Mouse (Mus musculus): ENCODE results near the gene Spen. TPM values are rescaled to one million over a fixed set of nuclear protein-coding genes. Genes with fewer than 3 reads are reported as not detected.

Spen gene
- polyA plus RNA-seq, 1 experiment, result 9.5 TPM

- H3K4me1 ChIP-seq (ENCODE audit: control insufficient read depth, insufficient read depth, insufficient read length, low read length), result no peaks in the 10 kb centered on the region
- H3K27ac ChIP-seq (replicated peaks; ENCODE audit: low read depth, low read length), result no peak overlapping the region
Measured at GRCm38 (mm10) chr4:141464722-141465121, 73.7 kb downstream of the Spen start.

GRCm38 (mm10) chr4:141463472-141463871 lies 74.9 kb downstream of the Spen start:
- Histone ChIP-seq H3K27ac (replicated peaks; ENCODE audit: low read depth, low read length) (no peak overlapping the region), H3K4me1 (ENCODE audit: control insufficient read depth, insufficient read depth, insufficient read length, low read length) (no peaks in the 10 kb centered on the region), H3K4me3 (ENCODE audit: insufficient read depth, low read depth, low read length) (no peak overlapping the region)

More at GRCm38 (mm10) chr4:141464722-141465121, 73.7 kb downstream of the Spen start:
- H3K4me3 ChIP-seq (ENCODE audit: insufficient read depth, low read depth, low read length), result no peak overlapping the region

GRCm38 (mm10) chr4:141461576-141461975 lies 76.8 kb downstream of the Spen start:
- no peak overlapping the region for H3K27ac ChIP-seq (replicated peaks; ENCODE audit: low read depth, low read length)
- no peak overlapping the region for H3K4me3 ChIP-seq (ENCODE audit: insufficient read depth, low read depth, low read length)

GRCm38 (mm10) chr4:141461088-141461487 lies 77.3 kb downstream of the Spen start:
- Histone ChIP-seq H3K4me3 (ENCODE audit: insufficient read depth, low read depth, low read length) (no peak overlapping the region), H3K27ac (replicated peaks; ENCODE audit: low read depth, low read length) (no peak overlapping the region), H3K4me1 (ENCODE audit: control insufficient read depth, insufficient read depth, insufficient read length, low read length) (no peaks in the 10 kb centered on the region)

More at GRCm38 (mm10) chr4:141461576-141461975, 76.8 kb downstream of the Spen start:
- H3K4me1 ChIP-seq (ENCODE audit: control insufficient read depth, insufficient read depth, insufficient read length, low read length), result no peaks in the 10 kb centered on the region

GRCm38 (mm10) chr4:141460481-141460880 lies 77.9 kb downstream of the Spen start:
- Histone ChIP-seq H3K4me3 (ENCODE audit: insufficient read depth, low read depth, low read length) (no peak overlapping the region), H3K4me1 (ENCODE audit: control insufficient read depth, insufficient read depth, insufficient read length, low read length) (no peaks in the 10 kb centered on the region), H3K27ac (replicated peaks; ENCODE audit: low read depth, low read length) (no peak overlapping the region)

- no peak overlapping the region for H3K27ac ChIP-seq (replicated peaks; ENCODE audit: low read depth, low read length)
- H3K4me3 ChIP-seq (ENCODE audit: insufficient read depth, low read depth, low read length), result no peak overlapping the region
- H3K4me1 ChIP-seq (ENCODE audit: control insufficient read depth, insufficient read depth, insufficient read length, low read length), result 0 out of 2 replicates have a peak, but pooled peaks cover 2% of the 10 kb centered on the region
Measured at GRCm38 (mm10) chr4:141459766-141460165, 78.6 kb downstream of the Spen start.

- Histone ChIP-seq H3K4me3 (ENCODE audit: insufficient read depth, low read depth, low read length) (no peak overlapping the region), H3K4me1 (ENCODE audit: control insufficient read depth, insufficient read depth, insufficient read length, low read length) (0 out of 2 replicates have a peak, but pooled peaks cover 7% of the 10 kb centered on the region), H3K27ac (replicated peaks; ENCODE audit: low read depth, low read length) (no peak overlapping the region)
Measured at GRCm38 (mm10) chr4:141458888-141459287, 79.5 kb downstream of the Spen start.

- H3K27ac ChIP-seq (replicated peaks; ENCODE audit: low read depth, low read length), result no peak overlapping the region
- H3K4me1 ChIP-seq (ENCODE audit: control insufficient read depth, insufficient read depth, insufficient read length, low read length), result 0 out of 2 replicates have a peak, but pooled peaks cover 7% of the 10 kb centered on the region
- no peak overlapping the region for H3K4me3 ChIP-seq (ENCODE audit: insufficient read depth, low read depth, low read length)
Measured at GRCm38 (mm10) chr4:141458236-141458635, 80.2 kb downstream of the Spen start.

GRCm38 (mm10) chr4:141456193-141456938 lies 82.0 kb downstream of the Spen start:
- Histone ChIP-seq H3K4me1 (ENCODE audit: control insufficient read depth, insufficient read depth, insufficient read length, low read length) (0 out of 2 replicates have a peak, but pooled peaks cover 7% of the 10 kb centered on the region), H3K4me3 (ENCODE audit: insufficient read depth, low read depth, low read length) (no peak overlapping the region), H3K27ac (replicated peaks; ENCODE audit: low read depth, low read length) (no peak overlapping the region)

GRCm38 (mm10) chr4:141455526-141455925 lies 82.9 kb downstream of the Spen start:
- Histone ChIP-seq H3K27ac (replicated peaks; ENCODE audit: low read depth, low read length) (no peak overlapping the region), H3K4me1 (ENCODE audit: control insufficient read depth, insufficient read depth, insufficient read length, low read length) (0 out of 2 replicates have a peak, but pooled peaks cover 7% of the 10 kb centered on the region), H3K4me3 (ENCODE audit: insufficient read depth, low read depth, low read length) (no peak overlapping the region)

GRCm38 (mm10) chr4:141454581-141455350 lies 83.6 kb downstream of the Spen start:
- Histone ChIP-seq H3K4me1 (ENCODE audit: control insufficient read depth, insufficient read depth, insufficient read length, low read length) (0 out of 2 replicates have a peak, but pooled peaks cover 7% of the 10 kb centered on the region), H3K4me3 (ENCODE audit: insufficient read depth, low read depth, low read length) (no peak overlapping the region), H3K27ac (replicated peaks; ENCODE audit: low read depth, low read length) (no peak overlapping the region)

- no peak overlapping the region for H3K4me3 ChIP-seq (ENCODE audit: insufficient read depth, low read depth, low read length)
- H3K27ac ChIP-seq (replicated peaks; ENCODE audit: low read depth, low read length), result no peak overlapping the region
- H3K4me1 ChIP-seq (ENCODE audit: control insufficient read depth, insufficient read depth, insufficient read length, low read length), result 0 out of 2 replicates have a peak, but pooled peaks cover 7% of the 10 kb centered on the region
Measured at GRCm38 (mm10) chr4:141451916-141452450, 86.4 kb downstream of the Spen start.

GRCm38 (mm10) chr4:141451251-141451650 lies 87.1 kb downstream of the Spen start:
- Histone ChIP-seq H3K4me1 (ENCODE audit: control insufficient read depth, insufficient read depth, insufficient read length, low read length) (peaks cover 7% of the 10 kb centered on the region; the same call in 1 of the 2 replicates), H3K4me3 (ENCODE audit: insufficient read depth, low read depth, low read length) (no peak overlapping the region), H3K27ac (replicated peaks; ENCODE audit: low read depth, low read length) (no peak overlapping the region)

GRCm38 (mm10) chr4:141446211-141446610 lies 92.2 kb downstream of the Spen start:
- H3K4me1 ChIP-seq (ENCODE audit: control insufficient read depth, insufficient read depth, insufficient read length, low read length), result peaks cover 7% of the 10 kb centered on the region; the same call in 1 of the 2 replicates
- no peak overlapping the region for H3K4me3 ChIP-seq (ENCODE audit: insufficient read depth, low read depth, low read length)
- H3K27ac ChIP-seq (replicated peaks; ENCODE audit: low read depth, low read length), result no peak overlapping the region

- Histone ChIP-seq H3K4me1 (ENCODE audit: control insufficient read depth, insufficient read depth, insufficient read length, low read length) (peaks cover 12% of the 10 kb centered on the region), H3K27ac (replicated peaks; ENCODE audit: low read depth, low read length) (no peak overlapping the region), H3K4me3 (ENCODE audit: insufficient read depth, low read depth, low read length) (peak overlapping the region; percentile 84)
Measured at GRCm38 (mm10) chr4:141445328-141445720, 93.1 kb downstream of the Spen start.
